Mouse (Mus musculus) natural killer cell, adult 2 months (primary cell): ENCODE data around the gene Gnpnat1.
A peak's percentile ranks its signal among the peaks of the same experiment; 100 is the strongest.

Experiments used
- DNase-seq, 2 experiments: peaks; one replicate each; pipeline ENCODE4 v3.0.0; 2022; ENCODE audit warnings: low spot score in 2 of 2

Gene Gnpnat1

GRCm38 (mm10) chr14:45403651-45404050 lies 1.1 kb downstream of the Gnpnat1 start:
- no peak for DNase-seq

- no peak for DNase-seq
These were observed 4.9 kb downstream of the Gnpnat1 start for GRCm38 (mm10) chr14:45399836-45400235.

- DNase-seq: no peak
These were observed 15.5 kb downstream of the Gnpnat1 start for GRCm38 (mm10) chr14:45389194-45389593.

GRCm38 (mm10) chr14:45388345-45389181 lies 16.1 kb downstream of the Gnpnat1 start:
- DNase-seq: peak; percentile 78 to 81

- peak in 1 of 2 experiments; percentile 5 for DNase-seq
These were observed 17.2 kb downstream of the Gnpnat1 start for GRCm38 (mm10) chr14:45387480-45387879.

- no peak for DNase-seq
These were observed 19.1 kb downstream of the Gnpnat1 start for GRCm38 (mm10) chr14:45385596-45385995.

DNA sequence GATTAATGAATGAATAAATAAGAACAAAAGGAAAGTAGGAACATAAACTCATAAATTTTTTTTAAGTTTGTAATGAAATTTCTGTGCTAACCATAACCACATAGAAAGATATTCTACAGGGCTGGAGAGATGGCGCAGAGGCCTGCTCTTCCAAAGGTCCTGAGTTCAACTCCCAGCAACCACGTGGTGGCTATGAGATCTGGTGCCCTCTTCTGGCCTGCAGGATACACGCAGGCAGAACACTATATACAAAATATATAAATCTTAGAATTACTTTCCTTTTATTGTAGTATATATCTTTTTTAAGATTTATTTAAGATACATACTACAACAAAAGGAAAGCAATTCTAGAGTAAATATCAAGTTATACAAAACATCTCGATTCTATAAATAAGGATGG lies 21.8 kb downstream of the Gnpnat1 start:
- no peak for DNase-seq

GRCm38 (mm10) chr14:45380756-45381155 lies 24.0 kb downstream of the Gnpnat1 start:
- no peak for DNase-seq

GRCm38 (mm10) chr14:45378771-45379170 lies 25.9 kb downstream of the Gnpnat1 start:
- DNase-seq: no peak

- DNase-seq: no peak
These were observed 39.5 kb downstream of the Gnpnat1 start for GRCm38 (mm10) chr14:45365196-45365587.

- no peak for DNase-seq
These were observed 40.2 kb downstream of the Gnpnat1 start for GRCm38 (mm10) chr14:45364211-45365195.

DNA sequence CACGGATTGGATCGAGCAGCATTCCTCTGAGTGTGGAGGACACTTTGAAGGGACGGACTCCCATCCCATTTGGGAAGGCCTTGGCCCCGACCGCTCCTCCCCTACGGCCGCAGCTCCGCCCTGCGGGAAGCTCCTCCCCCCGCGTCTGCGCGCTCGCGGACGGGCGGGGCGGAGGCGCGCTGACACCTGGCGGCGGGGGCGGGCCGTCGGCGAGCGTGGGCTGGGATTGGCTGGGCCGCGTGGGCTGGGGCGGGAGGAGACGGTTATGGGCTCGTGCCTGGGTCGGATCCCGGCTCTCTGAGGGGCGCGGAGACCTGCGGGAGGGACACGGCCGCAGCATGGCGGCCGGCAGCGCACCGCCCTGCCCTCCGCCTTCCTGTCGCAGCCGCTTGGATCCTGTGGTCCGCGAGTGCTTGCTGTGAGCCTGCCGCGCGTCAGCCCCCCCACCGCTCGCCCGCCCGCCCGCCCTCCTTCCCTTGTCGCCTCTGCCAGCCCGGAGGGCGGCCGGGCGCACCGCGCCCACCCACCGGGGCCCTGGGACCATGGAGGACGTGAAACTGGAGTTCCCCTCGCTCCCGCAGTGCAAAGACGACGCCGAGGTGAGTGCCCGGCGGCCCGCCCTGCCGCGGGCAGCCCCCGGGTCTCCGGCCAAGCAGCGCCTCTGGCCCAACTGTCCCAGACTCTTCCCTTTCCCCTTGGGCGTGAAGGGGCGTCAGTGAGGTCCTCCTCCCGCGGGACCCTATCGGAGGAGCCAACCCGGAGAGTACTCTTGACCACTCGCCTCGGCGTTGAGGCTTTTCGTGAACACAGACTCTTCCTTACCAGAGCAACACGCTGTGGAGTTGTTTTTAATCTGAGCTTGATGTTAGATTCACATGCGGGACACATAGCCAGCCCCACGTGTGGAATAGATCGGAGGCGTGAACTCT lies 53.5 kb downstream of the Gnpnat1 start, which contains the start of gene Styx:
Gene Styx (plus strand): TSS at position 163 of the 929 bp plus-strand sequence.
- peak; percentile 88 to 91 for DNase-seq

DNA sequence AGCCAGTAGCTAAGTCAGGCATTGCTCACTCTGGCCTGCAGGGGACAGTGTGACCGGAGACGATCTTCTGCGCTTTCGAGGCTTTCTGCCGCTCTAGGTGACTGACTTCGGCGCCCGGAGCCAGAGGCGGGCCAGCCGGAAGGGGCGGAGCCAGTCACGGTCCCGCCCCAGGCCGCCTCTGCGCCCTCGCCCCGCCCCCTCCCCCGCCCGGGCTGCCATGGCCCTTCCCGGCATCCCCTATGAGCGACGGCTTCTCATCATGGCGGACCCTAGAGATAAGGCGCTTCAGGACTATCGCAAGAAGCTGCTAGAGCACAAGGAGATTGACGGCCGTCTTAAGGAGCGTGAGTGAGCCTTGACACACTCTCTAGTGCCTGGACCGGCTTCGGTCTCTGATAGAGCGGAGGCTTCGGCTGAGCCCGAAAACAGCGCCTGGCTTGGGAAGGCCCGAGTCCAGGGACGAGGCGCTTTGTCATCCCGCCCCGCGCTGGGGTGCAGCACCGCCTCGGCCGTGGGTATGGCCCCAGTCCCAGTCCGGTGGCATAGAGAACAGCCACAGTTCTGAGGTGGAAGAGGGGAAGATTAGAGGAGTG lies 75.0 kb downstream of the Gnpnat1 start, which contains the start of gene Psmc6:
Gene Psmc6 (plus strand): TSS at position 200 of the 593 bp plus-strand sequence.
- peak; percentile 87 to 92 for DNase-seq

GRCm38 (mm10) chr14:45329018-45329588 lies 75.6 kb downstream of the Gnpnat1 start:
- DNase-seq: peak in 1 of 2 experiments; percentile 9

- DNase-seq: no peak
These were observed 76.5 kb downstream of the Gnpnat1 start for GRCm38 (mm10) chr14:45328072-45328713.
